Mouse (Mus musculus): Measurements from ENCODE around the gene Iars2. TPM values are rescaled to one million over a fixed set of nuclear protein-coding genes. Genes with fewer than 3 reads are reported as not detected.

Iars2 gene
- total and polyA plus RNA-seq, 3 experiments: 39.9 to 43.9 TPM; not detected in 1

GRCm38 (mm10) chr1:185308908-185309307 lies 20.3 kb downstream of the Iars2 start:
- DNase-seq (ENCODE audit: low read depth, low spot score): no peak
- Histone ChIP-seq H3K4me3 (ENCODE audit: control insufficient read depth in 1 of 2, insufficient read depth in 1 of 2, low read depth in 2 of 2, low read length in 2 of 2) (no peak overlapping the region), H3K4me1 (ENCODE audit: control insufficient read depth in 1 of 2, insufficient read depth in 2 of 2, low read length in 2 of 2) (no peaks in the 10 kb centered on the region), H3K27ac (ENCODE audit: control insufficient read depth, low read depth, low read length) (no peak overlapping the region), H3K9ac (ENCODE audit: control insufficient read depth, low read depth, low read length, poor library complexity, severe bottlenecking) (no peak overlapping the region), H3K79me2 (ENCODE audit: control insufficient read depth, insufficient read depth, low read length, poor library complexity) (no peaks in the 10 kb centered on the region), H3K9me3 (replicated peaks; ENCODE audit: insufficient read depth, low read length) (no peaks in the 10 kb centered on the region), H3K27me3 (ENCODE audit: control insufficient read depth in 1 of 2, insufficient read depth in 2 of 2, low read length in 2 of 2) (no peaks in the 10 kb centered on the region), H3K36me3 (ENCODE audit: control insufficient read depth in 1 of 2, insufficient read depth in 2 of 2, low read length in 2 of 2) (peaks cover 0 to 11% of the 10 kb centered on the region in 2 experiments; a peak in 2 of 4 replicates)
- TF ChIP-seq ZNF384 (IDR thresholded peaks at IDR 0.05; ENCODE audit: low read depth, low read length) (no peak), SMC3 (IDR thresholded peaks at IDR 0.05; ENCODE audit: low read depth, low read length) (no peak), NRF1 (IDR thresholded peaks at IDR 0.05; ENCODE audit: insufficient read depth, low read depth, low read length, poor library complexity, severe bottlenecking) (no peak), TCF12 (IDR thresholded peaks at IDR 0.05; ENCODE audit: low read depth, low read length) (no peak), SIN3A (IDR thresholded peaks at IDR 0.05; ENCODE audit: low read length) (no peak), CHD1 (IDR thresholded peaks at IDR 0.05; ENCODE audit: low read depth, low read length) (no peak), RAD21 (IDR thresholded peaks at IDR 0.05; ENCODE audit: low read depth, low read length) (no peak)

- H3K9me3 ChIP-seq (replicated peaks; ENCODE audit: insufficient read depth, low read length): no peaks in the 10 kb centered on the region
- no peak overlapping the region for H3K9ac ChIP-seq (ENCODE audit: control insufficient read depth, low read depth, low read length, poor library complexity, severe bottlenecking)
- H3K4me3 ChIP-seq (ENCODE audit: control insufficient read depth in 1 of 2, insufficient read depth in 1 of 2, low read depth in 2 of 2, low read length in 2 of 2): no peak overlapping the region
- no peak for DNase-seq (ENCODE audit: low read depth, low spot score)
- no peaks in the 10 kb centered on the region for H3K79me2 ChIP-seq (ENCODE audit: control insufficient read depth, insufficient read depth, low read length, poor library complexity)
- H3K36me3 ChIP-seq (ENCODE audit: control insufficient read depth in 1 of 2, insufficient read depth in 2 of 2, low read length in 2 of 2): peaks cover 0 to 10% of the 10 kb centered on the region in 2 experiments; a peak in 2 of 4 replicates
- H3K27ac ChIP-seq (ENCODE audit: control insufficient read depth, low read depth, low read length): no peak overlapping the region
- H3K27me3 ChIP-seq (ENCODE audit: control insufficient read depth in 1 of 2, insufficient read depth in 2 of 2, low read length in 2 of 2): no peaks in the 10 kb centered on the region
- TF ChIP-seq ZNF384 (IDR thresholded peaks at IDR 0.05; ENCODE audit: low read depth, low read length) (no peak), USF1 (IDR thresholded peaks at IDR 0.05; ENCODE audit: low read depth, low read length) (no peak), MAZ (IDR thresholded peaks at IDR 0.05; ENCODE audit: low read depth, low read length) (no peak), MXI1 (IDR thresholded peaks at IDR 0.05; ENCODE audit: low read depth, low read length) (no peak), SIN3A (IDR thresholded peaks at IDR 0.05; ENCODE audit: low read length) (no peak), SMC3 (IDR thresholded peaks at IDR 0.05; ENCODE audit: low read depth, low read length) (no peak), UBTF (IDR thresholded peaks at IDR 0.05; ENCODE audit: borderline replicate concordance, insufficient read depth, low read depth, low read length) (no peak), TAL1 (IDR thresholded peaks at IDR 0.05; ENCODE audit: low read length) (no peak), TBP (IDR thresholded peaks at IDR 0.05; ENCODE audit: low read depth, low read length) (no peak), EP300 (IDR thresholded peaks at IDR 0.05; ENCODE audit: low read depth in 1 of 2, low read length in 2 of 2) (no peak), POLR2AphosphoS2 (IDR thresholded peaks at IDR 0.05; ENCODE audit: low read length) (no peak), POLR2AphosphoS5 (IDR thresholded peaks at IDR 0.05; ENCODE audit: borderline replicate concordance, low read depth, low read length) (no peak), USF2 (IDR thresholded peaks at IDR 0.05; ENCODE audit: borderline replicate concordance in 1 of 2, insufficient read depth in 1 of 2, low read depth in 1 of 2, low read length in 2 of 2) (no peak), CHD1 (IDR thresholded peaks at IDR 0.05; ENCODE audit: low read depth, low read length) (no peak), KAT2A (conservative IDR thresholded peaks at IDR 0.05; ENCODE audit: low read depth, low read length) (no peak), BHLHE40 (IDR thresholded peaks at IDR 0.05; ENCODE audit: borderline replicate concordance, low read depth, low read length) (no peak), TCF12 (IDR thresholded peaks at IDR 0.05; ENCODE audit: low read depth, low read length) (no peak), GATA1 (IDR thresholded peaks at IDR 0.05; ENCODE audit: low read depth, low read length) (no peak), POLR2A (IDR thresholded peaks at IDR 0.05; ENCODE audit: control insufficient read depth in 1 of 2, insufficient read depth in 1 of 2, low read depth in 1 of 2, low read length in 2 of 2, poor library complexity in 1 of 2) (no peak)
- no peaks in the 10 kb centered on the region for H3K4me1 ChIP-seq (ENCODE audit: control insufficient read depth in 1 of 2, insufficient read depth in 2 of 2, low read length in 2 of 2)
Observed at GRCm38 (mm10) chr1:185308334-185308733, 20.9 kb downstream of the Iars2 start.

Data from MEL (cell line).